Mouse (Mus musculus) brain, adult 2 months (tissue): ENCODE data around the gene Rnf183.

ENCODE experiments used
- DNase-seq: peaks from one replicate; pipeline ENCODE4 v3.0.0; 2011; ENCODE audit warnings: low read depth, low spot score

Gene Rnf183

DNA sequence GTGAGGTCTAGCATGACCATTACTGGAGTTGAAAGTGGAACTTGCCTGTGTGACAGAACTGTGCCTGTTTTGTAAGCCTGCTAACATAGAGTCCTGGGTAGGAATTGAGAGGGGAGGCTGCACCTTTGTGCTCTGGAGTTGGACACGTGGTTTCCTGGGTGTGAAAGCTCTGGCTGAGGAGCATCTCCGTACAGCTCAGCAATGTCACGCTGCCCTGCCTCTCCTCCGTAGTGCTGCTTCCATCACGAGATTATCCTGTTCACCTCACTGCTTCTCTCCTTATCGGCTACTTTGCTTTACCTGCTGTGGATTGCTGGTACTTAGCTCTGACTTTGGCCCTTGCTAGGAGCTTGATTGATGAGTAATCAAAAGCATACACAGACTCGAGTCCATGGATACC, 51.3 kb downstream of the Rnf183 start:
- DNase-seq = no peak

DNA sequence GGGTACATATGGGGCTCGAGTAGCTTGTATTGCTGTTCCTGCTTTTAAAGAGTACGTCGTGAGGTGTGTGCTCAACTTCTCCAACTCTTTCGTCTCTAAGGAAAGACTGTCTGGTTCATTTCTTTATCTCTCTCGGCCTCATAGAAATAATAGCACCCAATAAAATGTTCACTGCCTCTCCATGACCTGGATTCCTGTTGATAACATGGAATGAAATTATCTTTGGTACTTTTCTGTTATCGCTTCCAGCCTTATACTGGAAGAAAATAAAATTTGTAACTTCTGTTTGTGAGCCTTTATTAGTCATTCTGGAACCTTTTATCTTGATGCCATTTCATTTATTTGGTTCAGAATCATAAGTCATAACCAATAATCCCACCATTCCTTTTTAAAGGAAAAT, 51.8 kb downstream of the Rnf183 start:
- no peak for DNase-seq

DNA sequence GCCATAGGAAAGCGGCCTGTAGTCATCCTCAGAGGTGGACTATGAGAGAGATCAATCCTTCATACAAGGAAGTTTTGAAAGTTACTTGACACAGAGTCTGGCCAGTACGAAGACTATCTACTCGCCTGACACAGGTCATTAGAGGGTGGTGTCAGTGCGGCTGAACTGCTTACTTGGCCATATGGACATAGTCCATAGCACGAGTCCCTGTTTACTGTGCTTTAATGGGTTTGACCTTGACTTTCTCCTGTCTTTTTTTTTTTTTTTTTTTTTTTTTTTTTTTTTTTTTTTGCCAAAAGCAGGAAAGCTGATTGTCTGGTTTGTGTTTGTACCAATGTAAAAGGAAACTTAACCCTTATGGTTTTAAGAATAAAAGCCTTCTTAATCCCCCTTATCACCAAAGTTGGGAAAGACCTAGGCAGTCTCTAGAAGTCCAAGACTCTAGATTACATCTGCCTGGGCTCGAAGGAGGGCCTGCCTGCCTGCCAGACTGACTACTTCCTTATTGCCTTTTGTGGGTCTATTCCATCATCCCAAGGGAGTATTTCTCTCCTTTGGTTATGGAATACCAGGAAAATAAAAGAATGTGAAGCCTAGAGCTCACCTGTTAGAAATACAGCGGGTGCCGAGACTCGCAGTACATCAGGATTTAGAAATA, 55.2 kb downstream of the Rnf183 start:
- no peak for DNase-seq
